Mouse (Mus musculus) G1E (cell line): ENCODE measurements around the gene Tssk2.

Experiments used
- CTCF ChIP-seq: IDR thresholded peaks from 2 replicates; pipeline ENCODE4 v1.5.1; 2012; ENCODE audit warnings: low read depth, low read length, inconsistent platforms, mixed read lengths
- GATA1 ChIP-seq: IDR thresholded peaks from 2 replicates; pipeline ENCODE4 v1.6.1; 2012; ENCODE audit warnings: borderline replicate concordance, low read length, inconsistent platforms, mixed read lengths

DNA sequence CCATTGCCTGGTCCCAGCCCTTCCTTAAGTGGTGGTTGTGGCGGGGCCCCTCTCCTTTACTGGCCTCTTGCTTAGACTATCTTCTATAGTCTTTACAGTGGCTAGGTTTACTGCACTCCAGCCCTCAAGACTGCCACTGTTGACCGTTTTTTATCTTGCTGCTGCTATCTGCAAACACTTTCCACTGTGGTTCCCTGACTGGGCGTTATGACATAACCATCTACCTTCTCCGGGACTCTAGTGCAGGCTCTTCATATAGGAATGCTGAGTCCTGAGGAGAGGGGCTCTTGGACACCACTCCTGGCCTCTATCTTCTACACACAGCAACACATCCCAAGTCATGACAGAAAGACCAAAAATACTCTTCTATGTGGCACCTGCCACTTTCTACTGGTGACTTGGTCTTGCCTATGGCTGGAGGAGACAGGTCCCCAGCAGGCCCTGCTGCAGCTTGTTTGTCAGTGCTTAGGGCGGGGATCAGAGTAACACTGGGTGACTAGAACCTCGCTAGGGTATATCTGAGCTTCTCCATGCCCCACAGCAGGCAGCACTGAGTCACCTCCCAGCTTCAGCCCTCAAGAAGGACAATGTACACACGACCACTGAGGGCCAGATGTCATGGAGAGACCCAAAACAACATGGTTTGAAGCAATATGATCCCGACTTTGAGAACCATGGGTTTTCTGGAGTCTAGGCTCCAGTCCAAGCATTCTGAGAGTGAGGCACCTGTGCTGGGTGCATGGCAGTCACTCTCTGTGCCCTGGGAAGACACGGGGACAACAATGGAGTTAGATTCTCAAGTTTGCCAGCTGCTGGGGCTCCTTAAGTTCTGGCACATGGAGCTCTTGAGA lies 35.4 kb downstream of the Tssk2 start:
- TF ChIP-seq CTCF = no peak
- no peak for TF ChIP-seq GATA1
